Mouse (Mus musculus): ENCODE measurements at regions not wholly inside any gene's neighbourhood (a gene's known extent, or its start where the extent isn't known, plus 50 kb on each side); places are given as distances from the start of the nearest gene placed in this dataset.

- Histone ChIP-seq H3K4me1 (replicated peaks) (peaks cover 8% of the 10 kb centered on the region; the same call in 1 of the 2 replicates), H3K9me3 (no peaks in the 10 kb centered on the region), H3K36me3 (no peaks in the 10 kb centered on the region), H3K27ac (no peak overlapping the region), H3K4me3 (no peak overlapping the region), H3K27me3 (ENCODE audit: insufficient read depth, poor library complexity, severe bottlenecking) (no peaks in the 10 kb centered on the region)
- DNase-seq (ENCODE audit: low spot score): peak; percentile 7
Observed at GRCm38 (mm10) chr12:27844958-27845357, 502.6 kb upstream of the Sox11 start.

- Histone ChIP-seq H3K4me3 (no peak overlapping the region), H3K4me1 (replicated peaks) (no peaks in the 10 kb centered on the region), H3K36me3 (no peaks in the 10 kb centered on the region), H3K27me3 (ENCODE audit: insufficient read depth, poor library complexity, severe bottlenecking) (no peaks in the 10 kb centered on the region), H3K27ac (no peak overlapping the region), H3K9me3 (no peaks in the 10 kb centered on the region)
- DNase-seq (ENCODE audit: low spot score): no peak
Observed at GRCm38 (mm10) chr12:27838955-27839354, 496.6 kb upstream of the Sox11 start.

GRCm38 (mm10) chr12:27838384-27838783 lies 496.0 kb upstream of the Sox11 start:
- Histone ChIP-seq H3K27me3 (ENCODE audit: insufficient read depth, poor library complexity, severe bottlenecking) (no peaks in the 10 kb centered on the region), H3K4me1 (replicated peaks) (no peaks in the 10 kb centered on the region), H3K4me3 (no peak overlapping the region), H3K9me3 (no peaks in the 10 kb centered on the region), H3K27ac (no peak overlapping the region), H3K36me3 (no peaks in the 10 kb centered on the region)
- WGBS: 84% methylated on average over 6 of the region's 6 CpGs
- DNase-seq (ENCODE audit: low spot score): no peak

- 81% methylated on average over 5 of the region's 5 CpGs for WGBS
- Histone ChIP-seq H3K36me3 (no peaks in the 10 kb centered on the region), H3K4me1 (replicated peaks) (no peaks in the 10 kb centered on the region), H3K4me3 (no peak overlapping the region), H3K9me3 (no peaks in the 10 kb centered on the region), H3K27ac (no peak overlapping the region), H3K27me3 (ENCODE audit: insufficient read depth, poor library complexity, severe bottlenecking) (no peaks in the 10 kb centered on the region)
- no peak for DNase-seq (ENCODE audit: low spot score)
Observed at GRCm38 (mm10) chr12:27826208-27826607, 483.8 kb upstream of the Sox11 start.

GRCm38 (mm10) chr12:27823392-27823791 lies 481.0 kb upstream of the Sox11 start:
- no peaks in the 10 kb centered on the region for H3K9me3 ChIP-seq
- WGBS: 74% methylated on average over 6 of the region's 6 CpGs
- H3K27ac ChIP-seq: no peak overlapping the region
- no peak overlapping the region for H3K4me3 ChIP-seq
- no peak for DNase-seq (ENCODE audit: low spot score)
- H3K4me1 ChIP-seq (replicated peaks): no peaks in the 10 kb centered on the region
- no peaks in the 10 kb centered on the region for H3K27me3 ChIP-seq (ENCODE audit: insufficient read depth, poor library complexity, severe bottlenecking)
- no peaks in the 10 kb centered on the region for H3K36me3 ChIP-seq

GRCm38 (mm10) chr12:27796642-27797041 lies 454.3 kb upstream of the Sox11 start:
- Histone ChIP-seq H3K27me3 (ENCODE audit: insufficient read depth, poor library complexity, severe bottlenecking) (no peaks in the 10 kb centered on the region), H3K4me1 (replicated peaks) (no peaks in the 10 kb centered on the region), H3K4me3 (no peak overlapping the region), H3K36me3 (no peaks in the 10 kb centered on the region), H3K27ac (no peak overlapping the region), H3K9me3 (0 out of 2 replicates have a peak, but pooled peaks cover 6% of the 10 kb centered on the region)
- 89% methylated on average over 4 of the region's 4 CpGs for WGBS
- no peak for DNase-seq (ENCODE audit: low spot score)

GRCm38 (mm10) chr12:27786716-27787291 lies 444.4 kb upstream of the Sox11 start:
- Histone ChIP-seq H3K36me3 (no peaks in the 10 kb centered on the region), H3K4me3 (no peak overlapping the region), H3K4me1 (replicated peaks) (no peaks in the 10 kb centered on the region), H3K27ac (no peak overlapping the region), H3K27me3 (ENCODE audit: insufficient read depth, poor library complexity, severe bottlenecking) (no peaks in the 10 kb centered on the region), H3K9me3 (no peaks in the 10 kb centered on the region)
- no peak for DNase-seq (ENCODE audit: low spot score)
- 61% methylated on average over 3 of the region's 3 CpGs for WGBS

- H3K27ac ChIP-seq: no peak overlapping the region
- WGBS: 89% methylated on average over 1 of the region's 1 CpGs
- H3K9me3 ChIP-seq: no peaks in the 10 kb centered on the region
- H3K4me3 ChIP-seq: no peak overlapping the region
- no peaks in the 10 kb centered on the region for H3K4me1 ChIP-seq (replicated peaks)
- no peaks in the 10 kb centered on the region for H3K36me3 ChIP-seq
- H3K27me3 ChIP-seq (ENCODE audit: insufficient read depth, poor library complexity, severe bottlenecking): no peaks in the 10 kb centered on the region
- DNase-seq (ENCODE audit: low spot score): no peak
Observed at GRCm38 (mm10) chr12:27780801-27781200, 438.4 kb upstream of the Sox11 start.

GRCm38 (mm10) chr12:27765948-27766347 lies 423.6 kb upstream of the Sox11 start:
- Histone ChIP-seq H3K4me3 (no peak overlapping the region), H3K9me3 (no peaks in the 10 kb centered on the region), H3K4me1 (replicated peaks) (no peaks in the 10 kb centered on the region), H3K36me3 (no peaks in the 10 kb centered on the region), H3K27me3 (ENCODE audit: insufficient read depth, poor library complexity, severe bottlenecking) (no peaks in the 10 kb centered on the region), H3K27ac (no peak overlapping the region)
- WGBS: 77% methylated on average over 1 of the region's 1 CpGs
- DNase-seq (ENCODE audit: low spot score): no peak

GRCm38 (mm10) chr12:27759016-27759415 lies 416.6 kb upstream of the Sox11 start:
- Histone ChIP-seq H3K9me3 (no peaks in the 10 kb centered on the region), H3K4me3 (no peak overlapping the region), H3K4me1 (replicated peaks) (no peaks in the 10 kb centered on the region), H3K27me3 (ENCODE audit: insufficient read depth, poor library complexity, severe bottlenecking) (no peaks in the 10 kb centered on the region), H3K36me3 (no peaks in the 10 kb centered on the region), H3K27ac (no peak overlapping the region)
- no peak for DNase-seq (ENCODE audit: low spot score)

- no peak overlapping the region for H3K27ac ChIP-seq
- H3K4me3 ChIP-seq: no peak overlapping the region
- no peaks in the 10 kb centered on the region for H3K36me3 ChIP-seq
- DNase-seq (ENCODE audit: low spot score): no peak
- H3K9me3 ChIP-seq: no peaks in the 10 kb centered on the region
- H3K27me3 ChIP-seq (ENCODE audit: insufficient read depth, poor library complexity, severe bottlenecking): no peaks in the 10 kb centered on the region
- no peaks in the 10 kb centered on the region for H3K4me1 ChIP-seq (replicated peaks)
Observed at GRCm38 (mm10) chr12:27757641-27758040, 415.3 kb upstream of the Sox11 start.

- Histone ChIP-seq H3K4me1 (replicated peaks) (0 out of 2 replicates have a peak, but pooled peaks cover 4% of the 10 kb centered on the region), H3K36me3 (no peaks in the 10 kb centered on the region), H3K9me3 (no peaks in the 10 kb centered on the region), H3K4me3 (no peak overlapping the region), H3K27ac (no peak overlapping the region), H3K27me3 (ENCODE audit: insufficient read depth, poor library complexity, severe bottlenecking) (no peaks in the 10 kb centered on the region)
- 64% methylated on average over 5 of the region's 5 CpGs for WGBS
- DNase-seq (ENCODE audit: low spot score): no peak
Observed at GRCm38 (mm10) chr12:27724619-27725200, 382.3 kb upstream of the Sox11 start.

GRCm38 (mm10) chr12:27680459-27680858 lies 338.1 kb upstream of the Sox11 start:
- no peaks in the 10 kb centered on the region for H3K9me3 ChIP-seq
- no peaks in the 10 kb centered on the region for H3K36me3 ChIP-seq
- DNase-seq (ENCODE audit: low spot score): no peak
- H3K27ac ChIP-seq: no peak overlapping the region
- H3K4me3 ChIP-seq: no peak overlapping the region
- H3K4me1 ChIP-seq (replicated peaks): no peaks in the 10 kb centered on the region
- H3K27me3 ChIP-seq (ENCODE audit: insufficient read depth, poor library complexity, severe bottlenecking): no peaks in the 10 kb centered on the region

GRCm38 (mm10) chr12:27673404-27673803 lies 331.0 kb upstream of the Sox11 start:
- Histone ChIP-seq H3K4me1 (replicated peaks) (peaks cover 10% of the 10 kb centered on the region; the same call in 1 of the 2 replicates), H3K27me3 (ENCODE audit: insufficient read depth, poor library complexity, severe bottlenecking) (no peaks in the 10 kb centered on the region), H3K9me3 (no peaks in the 10 kb centered on the region), H3K36me3 (no peaks in the 10 kb centered on the region), H3K4me3 (no peak overlapping the region), H3K27ac (no peak overlapping the region)
- DNase-seq (ENCODE audit: low spot score): no peak

All from hindbrain, embryonic 10.5 days (tissue).